Mouse (Mus musculus): Measurements from ENCODE around the gene Slc37a1.
A peak's percentile ranks its signal among the peaks of the same experiment; 100 is the strongest.

GRCm38 (mm10) chr17:31331273-31331672, 44.7 kb downstream of the Slc37a1 start:
- TF ChIP-seq CTCF (IDR thresholded peaks at IDR 0.05; ENCODE audit: insufficient read depth, low read length) = 0 out of 2 replicates have a peak, but pooled peaks have one; percentile 5
- no peak for TF ChIP-seq POLR2A (IDR thresholded peaks at IDR 0.05; ENCODE audit: borderline replicate concordance, extremely low read depth, low read depth, low read length)

Data from lung, adult 2 months (tissue).